Mouse (Mus musculus) ovary, postnatal 36 days (tissue): ENCODE data around the gene Tex50.
"Not testable (repeated sequence)": the region's sequence is repeated elsewhere in the genome, so short reads cannot be mapped to it uniquely, and the experiment has no call there.

Experiments used
- DNase-seq: peaks from one replicate; pipeline ENCODE4 v3.0.0; 2022; ENCODE audit warnings: low spot score, mixed read lengths

The Tex50 gene

GRCm38 (mm10) chr1:161159214-161159613 is at the start of gene Tex50:
Gene Tex50, minus strand, starts transcription at chr1:161159314.
- DNase-seq: no peak

GRCm38 (mm10) chr1:161199856-161200255 is 40.7 kb upstream of the Tex50 start:
- no peak for DNase-seq

- not testable (repeated sequence) for DNase-seq
Measured at GRCm38 (mm10) chr1:161196364-161196763, 37.2 kb upstream of the Tex50 start.

GRCm38 (mm10) chr1:161195541-161196351 is 36.6 kb upstream of the Tex50 start:
- peak; percentile 70 for DNase-seq

- no peak for DNase-seq
Measured at GRCm38 (mm10) chr1:161190253-161190910, 31.3 kb upstream of the Tex50 start.

GRCm38 (mm10) chr1:161185431-161185830 is 26.3 kb upstream of the Tex50 start:
- DNase-seq: no peak

GRCm38 (mm10) chr1:161183677-161184076 is 24.6 kb upstream of the Tex50 start:
- DNase-seq: no peak

- no peak for DNase-seq
Measured at GRCm38 (mm10) chr1:161182386-161182785, 23.3 kb upstream of the Tex50 start.

- peak; percentile 19 for DNase-seq
Measured at GRCm38 (mm10) chr1:161180674-161181073, 21.6 kb upstream of the Tex50 start.

- peak; percentile 74 for DNase-seq
Measured at GRCm38 (mm10) chr1:161170651-161171050, 11.5 kb upstream of the Tex50 start.

GRCm38 (mm10) chr1:161160266-161160665 is 1.2 kb upstream of the Tex50 start:
- DNase-seq: no peak

- no peak for DNase-seq
Measured at GRCm38 (mm10) chr1:161156546-161156945, 2.6 kb downstream of the Tex50 start.

GRCm38 (mm10) chr1:161151098-161151497 is 8.0 kb downstream of the Tex50 start:
- no peak for DNase-seq

- DNase-seq: no peak
Measured at GRCm38 (mm10) chr1:161147888-161148287, 11.2 kb downstream of the Tex50 start.

GRCm38 (mm10) chr1:161145611-161146010 is 13.5 kb downstream of the Tex50 start:
- not testable (repeated sequence) for DNase-seq

- no peak for DNase-seq
Measured at GRCm38 (mm10) chr1:161143216-161143615, 15.9 kb downstream of the Tex50 start.

GRCm38 (mm10) chr1:161142531-161143159 is 16.5 kb downstream of the Tex50 start, which contains the start of gene Ankrd45:
Gene Ankrd45, plus strand, starts transcription at chr1:161142691.
- DNase-seq: peak; percentile 49

GRCm38 (mm10) chr1:161140026-161140762 is 18.9 kb downstream of the Tex50 start:
- no peak for DNase-seq

GRCm38 (mm10) chr1:161139496-161139895 is 19.6 kb downstream of the Tex50 start:
- DNase-seq: no peak

GRCm38 (mm10) chr1:161130726-161131664 is 28.1 kb downstream of the Tex50 start, which contains the start of gene Klhl20:
Gene Klhl20, minus strand, starts transcription at chr1:161131511.
- peak; percentile 91 for DNase-seq

GRCm38 (mm10) chr1:161126461-161126860 is 32.7 kb downstream of the Tex50 start:
- DNase-seq: no peak
